In the genomic region with DNA sequence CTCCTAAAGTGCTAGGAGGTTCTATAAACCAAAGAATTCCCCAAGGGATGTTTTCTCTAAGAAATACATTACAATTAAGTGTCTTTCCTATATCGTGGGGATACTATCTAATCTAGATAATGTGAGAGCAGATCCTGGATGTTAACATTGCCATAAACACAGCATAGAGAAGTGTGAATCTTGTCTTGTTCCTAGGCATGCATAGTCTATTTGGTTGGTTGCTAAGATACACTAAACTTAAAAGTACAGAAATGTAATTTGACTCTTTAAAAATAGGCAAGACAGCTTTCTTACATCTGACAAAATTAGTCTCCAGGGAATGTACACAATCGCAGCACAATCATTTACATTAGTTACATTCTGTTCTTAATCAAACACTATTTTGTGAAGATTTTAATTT, we compare ENCODE assay signal across 22 mouse cellular contexts.
DNase-seq lines count a peak whose midpoint lies in the region; ATAC-seq and TF ChIP-seq lines count a peak whose summit lies in the region.
"Had no signal": no experiment of that assay in that cellular context is flagged by ENCODE, and none has a peak within 500 bp of the region (broad histone marks: within the 10 kb centered on the region; RNA-seq: fewer than 3 reads in every experiment).

No protein-coding gene starts in this region.

- 53% methylated on average over 2 of the region's 2 CpGs for whole genome bisulfite sequencing in forebrain, postnatal 0 days
- 90% methylated on average over 2 of the region's 2 CpGs for WGBS in forebrain, embryonic 13.5 days
- WGBS in kidney, postnatal 0 days = 68% methylated on average over 2 of the region's 2 CpGs

- DNase-seq in forebrain, postnatal 0 days = peak; percentile 22
- peak; percentile 53 for DNase-seq in kidney, postnatal 0 days (ENCODE audit: low spot score)
- no peak for DNase-seq in kidney, postnatal 10 days
- peak; percentile 31 for DNase-seq in brain, adult 2 months (ENCODE audit: low read depth, low spot score)
- no peak for DNase-seq in adrenal gland, adult 2 months
- DNase-seq: adrenal gland, adult 8-10 months; adrenal gland, postnatal 14 days; adrenal gland, postnatal 36 days; cerebellum, adult 11 months; cerebellum, adult 18-20 months; cerebellum, adult 8-10 months; cerebellum, adult 9-11 months; cerebellum, postnatal 14 days; cerebellum, postnatal 36 days; embryo, embryonic 11 days had no signal

- H3K27ac ChIP-seq in forebrain, postnatal 0 days (ENCODE audit: low read depth, low read length) = no peak overlapping the region
- H3K27ac ChIP-seq in forebrain, embryonic 13.5 days = no peak overlapping the region
- H3K27ac ChIP-seq in kidney, postnatal 0 days = no peak overlapping the region
- H3K27ac ChIP-seq: embryonic facial prominence, embryonic 12.5 days; embryonic facial prominence, embryonic 15.5 days; forebrain, embryonic 10.5 days; forebrain, embryonic 12.5 days; forebrain, embryonic 15.5 days had no signal

- H3K4me1 ChIP-seq in forebrain, postnatal 0 days (ENCODE audit: insufficient read depth) = no peaks in the 10 kb centered on the region
- H3K4me1 ChIP-seq in forebrain, embryonic 13.5 days = no peaks in the 10 kb centered on the region
- no peaks in the 10 kb centered on the region for H3K4me1 ChIP-seq in kidney, postnatal 0 days (replicated peaks; ENCODE audit: insufficient read depth, low read length)
- H3K4me1 ChIP-seq: embryonic facial prominence, embryonic 12.5 days; embryonic facial prominence, embryonic 15.5 days; forebrain, embryonic 10.5 days; forebrain, embryonic 12.5 days; forebrain, embryonic 15.5 days had no signal

- TF ChIP-seq CTCF in forebrain, postnatal 0 days (IDR thresholded peaks at IDR 0.05; ENCODE audit: low read depth) = no peak
- no peak for TF ChIP-seq CTCF in kidney, postnatal 0 days (IDR thresholded peaks at IDR 0.05; ENCODE audit: low read depth)

- no peaks in the 10 kb centered on the region for H3K9me3 ChIP-seq in forebrain, postnatal 0 days (ENCODE audit: low read length)
- H3K9me3 ChIP-seq in forebrain, embryonic 13.5 days (replicated peaks) = peaks cover 6% of the 10 kb centered on the region; the same call in 1 of the 2 replicates
- no peaks in the 10 kb centered on the region for H3K9me3 ChIP-seq in kidney, postnatal 0 days (replicated peaks; ENCODE audit: low read length)
- H3K9me3 ChIP-seq: embryonic facial prominence, embryonic 12.5 days; embryonic facial prominence, embryonic 15.5 days; forebrain, embryonic 10.5 days; forebrain, embryonic 12.5 days; forebrain, embryonic 15.5 days had no signal

- no peaks in the 10 kb centered on the region for H3K36me3 ChIP-seq in forebrain, postnatal 0 days (ENCODE audit: insufficient read depth)
- H3K36me3 ChIP-seq in forebrain, embryonic 13.5 days (ENCODE audit: poor library complexity, severe bottlenecking) = no peaks in the 10 kb centered on the region
- H3K36me3 ChIP-seq in kidney, postnatal 0 days (ENCODE audit: insufficient read depth, low read length) = no peaks in the 10 kb centered on the region
- H3K36me3 ChIP-seq: embryonic facial prominence, embryonic 12.5 days; embryonic facial prominence, embryonic 15.5 days; forebrain, embryonic 10.5 days; forebrain, embryonic 12.5 days; forebrain, embryonic 15.5 days had no signal

- no peaks in the 10 kb centered on the region for H3K27me3 ChIP-seq in forebrain, postnatal 0 days (ENCODE audit: insufficient read depth, low read length)
- no peaks in the 10 kb centered on the region for H3K27me3 ChIP-seq in forebrain, embryonic 13.5 days
- H3K27me3 ChIP-seq in kidney, postnatal 0 days (ENCODE audit: insufficient read depth, low read length) = no peaks in the 10 kb centered on the region
- H3K27me3 ChIP-seq: embryonic facial prominence, embryonic 12.5 days; embryonic facial prominence, embryonic 15.5 days; forebrain, embryonic 12.5 days; forebrain, embryonic 15.5 days had no signal

- H3K4me2 ChIP-seq in forebrain, postnatal 0 days (ENCODE audit: low read depth) = no peak overlapping the region
- H3K4me2 ChIP-seq in forebrain, embryonic 13.5 days = no peak overlapping the region
- H3K4me2 ChIP-seq in kidney, postnatal 0 days (ENCODE audit: low read length) = no peak overlapping the region
- H3K4me2 ChIP-seq: embryonic facial prominence, embryonic 12.5 days; embryonic facial prominence, embryonic 15.5 days; forebrain, embryonic 12.5 days; forebrain, embryonic 15.5 days had no signal

- H3K4me3 ChIP-seq in forebrain, postnatal 0 days (ENCODE audit: low read depth, low read length) = no peak overlapping the region
- H3K4me3 ChIP-seq in forebrain, embryonic 13.5 days = no peak overlapping the region
- H3K4me3 ChIP-seq in kidney, postnatal 0 days (replicated peaks; ENCODE audit: low read depth, low read length) = no peak overlapping the region
- H3K4me3 ChIP-seq: embryonic facial prominence, embryonic 12.5 days; embryonic facial prominence, embryonic 15.5 days; erythroblast, embryonic 14.5 days; forebrain, embryonic 10.5 days; forebrain, embryonic 12.5 days; forebrain, embryonic 15.5 days had no signal

- no peak overlapping the region for H3K9ac ChIP-seq in forebrain, postnatal 0 days
- H3K9ac ChIP-seq in forebrain, embryonic 13.5 days = no peak overlapping the region
- H3K9ac ChIP-seq in kidney, postnatal 0 days (ENCODE audit: low read depth, low read length) = no peak overlapping the region
- H3K9ac ChIP-seq: embryonic facial prominence, embryonic 12.5 days; embryonic facial prominence, embryonic 15.5 days; forebrain, embryonic 12.5 days; forebrain, embryonic 15.5 days had no signal

- ATAC-seq in forebrain, postnatal 0 days = peak; percentile 82
- no peak for ATAC-seq in forebrain, embryonic 13.5 days
- no peak for ATAC-seq in kidney, postnatal 0 days (replicated peaks; ENCODE audit: low FRiP score, low read depth)
- ATAC-seq: forebrain, embryonic 15.5 days had no signal

Comparison
In these comparisons a context has a peak if more than half of its experiments do, and no peak if none do; other contexts are left out.
1. DNase-seq: peak in forebrain, postnatal 0 days (single experiment), kidney, postnatal 0 days (single experiment) and brain, adult 2 months (single experiment); none in kidney, postnatal 10 days (single experiment) and adrenal gland, adult 2 months (single experiment).